Mouse (Mus musculus) olfactory bulb, adult 2 months (tissue): ENCODE results near the gene Tmem132b. TPM values are rescaled to one million over a fixed set of nuclear protein-coding genes. Genes with fewer than 3 reads are reported as not detected.

Experiments
- H3K27ac ChIP-seq: fragments of 200-500 bp; 2 replicates; pipeline ENCODE4 v1.5.1; 2012; ENCODE audit warnings: low read depth, low read length; ENCODE audit not compliant: insufficient read depth
- H3K4me1 ChIP-seq: fragments of 200-500 bp; 2 replicates; pipeline ENCODE4 v1.6.1; 2012; ENCODE audit warnings: low read length; ENCODE audit not compliant: control insufficient read depth, insufficient read depth
- H3K4me3 ChIP-seq: fragments of 200-500 bp; 2 replicates; pipeline ENCODE4 v1.5.1; 2012; ENCODE audit warnings: mild to moderate bottlenecking, low read depth, low read length, moderate library complexity; ENCODE audit not compliant: insufficient read depth
- CTCF ChIP-seq: fragments of 200-500 bp; IDR thresholded peaks from 2 replicates; pipeline ENCODE4 v1.5.1; 2012; ENCODE audit warnings: low read depth, mild to moderate bottlenecking, low read length, moderate library complexity; ENCODE audit not compliant: insufficient read depth
- POLR2A ChIP-seq: fragments of 200-500 bp; IDR thresholded peaks from 2 replicates; pipeline ENCODE4 v1.6.1; 2012; ENCODE audit warnings: mild to moderate bottlenecking, low read depth, low read length, moderate library complexity; ENCODE audit not compliant: insufficient read depth
- WGBS: fragments of 180-500 bp; shearing (Covaris S2); methylation state at CpG from one replicate; pipeline ENCODE4 v1.1.7; 2018; 5-methylcytosine and 5-hydroxymethylcytosine counted together
- polyA plus RNA-seq: library from polyadenylated mRNA; stranded (reverse); fragments of >200 nt; gene quantifications from 2 replicates; pipeline ENCODE4 v1.2.4, GENCODE M21; 2012; ENCODE audit warnings: low replicate concordance; ENCODE audit not compliant: missing spikeins, insufficient read depth, insufficient read length

Tmem132b gene
- polyA plus RNA-seq, 1 experiment, result not detected

DNA sequence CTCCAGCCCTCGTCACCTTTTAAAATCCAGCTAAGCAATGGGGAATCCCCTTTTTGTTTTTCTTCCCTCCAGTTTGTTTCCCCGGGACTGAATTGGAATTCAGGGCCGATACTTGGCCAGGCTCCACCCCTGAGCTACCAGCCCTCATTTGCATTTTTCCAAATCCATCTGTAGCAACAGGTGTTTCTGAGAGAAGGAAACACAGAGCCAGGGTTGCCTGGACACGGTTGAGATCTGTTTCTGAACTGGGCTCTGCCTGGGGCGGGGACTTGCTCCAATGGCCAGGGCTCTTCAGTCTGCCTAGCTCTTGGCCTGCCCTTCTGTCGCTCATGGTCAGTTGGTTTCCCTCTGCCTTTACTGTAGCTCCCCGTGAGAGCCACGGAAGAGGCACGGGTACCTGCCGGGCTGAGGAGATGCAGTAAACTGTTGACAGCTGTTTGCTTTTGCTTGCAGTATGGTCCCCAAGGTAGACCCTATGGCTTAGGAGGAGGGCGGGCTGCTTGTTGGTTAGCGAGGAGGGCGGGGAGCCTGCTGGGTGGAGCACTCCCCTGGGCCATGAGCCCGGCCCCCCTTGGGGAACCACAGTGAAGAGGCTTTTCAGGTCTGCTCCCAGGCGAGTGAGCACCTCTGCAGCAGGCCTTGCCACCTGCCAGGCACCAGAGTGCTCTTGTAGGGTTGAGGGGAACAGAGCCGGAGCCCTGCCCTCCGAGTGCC lies 39.0 kb upstream of the Tmem132b start:
- no peak overlapping the region for H3K27ac ChIP-seq
- 80% methylated on average over 17 of the region's 17 CpGs for WGBS
- no peak overlapping the region for H3K4me3 ChIP-seq
- 0 out of 2 replicates have a peak, but pooled peaks cover 3% of the 10 kb centered on the region for H3K4me1 ChIP-seq
- TF ChIP-seq POLR2A (no peak), CTCF (no peak)

DNA sequence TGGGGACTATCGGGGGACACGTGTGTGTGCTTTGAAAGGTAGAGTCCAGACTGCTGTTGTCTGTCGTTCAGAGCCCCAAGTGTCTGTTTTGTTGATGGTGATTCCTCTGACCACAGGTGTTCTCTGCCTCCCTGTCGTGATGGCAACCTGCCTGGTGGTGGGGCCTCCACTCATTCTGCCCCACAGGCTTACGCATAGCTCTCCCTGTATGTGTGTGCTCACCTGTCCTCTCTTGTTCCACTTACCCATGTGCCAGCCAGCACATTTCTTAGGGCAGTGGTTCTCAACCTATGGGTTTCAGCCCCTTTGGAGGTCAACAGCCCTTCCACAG lies 38.5 kb upstream of the Tmem132b start:
- TF ChIP-seq CTCF (no peak), POLR2A (no peak)
- no peak overlapping the region for H3K4me3 ChIP-seq
- WGBS, result 76% methylated on average over 5 of the region's 5 CpGs
- no peak overlapping the region for H3K27ac ChIP-seq
- H3K4me1 ChIP-seq, result 0 out of 2 replicates have a peak, but pooled peaks cover 3% of the 10 kb centered on the region

DNA sequence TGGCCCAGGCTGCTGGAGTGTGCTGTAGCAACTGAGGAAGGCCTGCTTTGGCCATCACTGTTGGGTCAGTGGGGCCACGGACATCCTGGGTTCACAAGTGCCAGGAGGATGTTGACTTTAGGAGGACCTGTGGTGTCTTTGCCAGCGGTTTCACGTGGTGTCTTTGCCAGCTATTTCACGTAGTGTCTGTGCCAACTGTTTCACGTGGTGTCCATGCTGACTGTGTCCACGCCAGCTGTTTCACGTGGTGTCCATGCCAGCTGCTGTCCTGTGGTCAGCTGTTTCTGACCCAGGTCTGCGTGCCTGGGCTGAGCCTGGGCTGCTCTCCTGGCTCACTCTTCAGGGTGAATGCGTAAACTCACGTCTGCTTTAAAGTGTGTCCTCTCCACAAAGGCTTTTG lies 35.9 kb upstream of the Tmem132b start:
- 87% methylated on average over 10 of the region's 10 CpGs for WGBS
- TF ChIP-seq CTCF, result no peak
- no peak for TF ChIP-seq POLR2A
- Histone ChIP-seq H3K4me1 (0 out of 2 replicates have a peak, but pooled peaks cover 3% of the 10 kb centered on the region), H3K4me3 (no peak overlapping the region), H3K27ac (no peak overlapping the region)

DNA sequence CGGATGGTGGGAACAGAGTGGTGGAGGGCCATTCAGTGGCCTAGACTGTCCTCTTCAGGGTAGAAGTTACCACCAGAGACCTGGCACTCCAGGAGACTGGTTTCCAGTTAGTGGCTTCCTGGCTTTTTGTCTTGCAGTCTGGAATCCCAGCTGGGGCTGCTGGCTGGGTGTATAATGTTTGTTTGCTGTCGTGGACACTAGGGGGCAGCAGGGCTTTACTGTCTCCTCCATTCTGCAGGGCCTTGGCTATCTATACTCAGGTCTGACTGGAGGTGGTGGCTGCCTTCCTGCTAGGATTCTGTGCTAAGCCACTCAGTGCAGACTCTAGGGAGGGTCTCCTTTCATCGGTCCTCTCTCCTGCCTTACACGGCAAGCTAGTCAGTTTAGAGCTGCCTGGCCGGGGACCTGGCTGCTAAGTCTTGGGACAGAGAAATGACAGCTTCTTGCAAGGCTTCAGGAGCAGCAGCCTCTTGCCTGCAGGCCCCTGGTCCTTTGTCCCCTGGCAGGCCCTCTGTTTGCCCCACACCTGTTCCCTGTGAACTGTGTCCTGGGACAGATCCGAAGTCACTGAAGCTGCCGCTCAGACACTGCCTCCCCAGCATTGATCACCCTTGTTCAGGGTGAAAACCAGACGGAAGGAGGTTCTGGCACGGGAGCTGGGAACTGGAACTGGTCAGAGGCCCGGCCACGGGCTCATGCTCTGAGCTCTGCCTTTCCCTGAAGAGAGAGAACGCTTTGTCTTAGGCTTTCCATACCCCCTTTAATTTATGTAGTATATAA lies 33.6 kb upstream of the Tmem132b start:
- H3K4me1 ChIP-seq, result peaks cover 2% of the 10 kb centered on the region; the same call in 1 of the 2 replicates
- H3K27ac ChIP-seq, result no peak overlapping the region
- WGBS, result 72% methylated on average over 12 of the region's 12 CpGs
- TF ChIP-seq POLR2A, result no peak
- peak; percentile 24; the same call in 1 of the 2 replicates for TF ChIP-seq CTCF
- H3K4me3 ChIP-seq, result no peak overlapping the region

DNA sequence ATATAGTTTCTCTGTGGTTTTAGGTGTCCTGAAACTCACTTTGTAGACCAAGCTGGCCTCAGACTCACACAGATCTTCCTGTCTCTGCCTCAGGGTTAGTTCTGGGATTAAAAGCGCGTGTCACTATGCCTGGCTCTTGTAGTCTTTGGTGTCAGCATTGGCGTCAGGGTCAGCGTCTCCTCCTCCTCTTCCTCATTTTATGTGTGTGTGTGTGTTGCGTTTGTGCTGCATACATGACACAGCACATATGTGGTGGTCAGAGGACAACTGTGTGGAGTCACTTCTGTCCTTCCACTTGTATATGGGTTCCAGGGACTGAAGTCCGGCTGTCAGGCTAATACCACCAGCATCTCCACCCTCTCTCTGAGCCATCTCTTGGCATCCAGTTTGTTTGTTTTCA lies 30.1 kb upstream of the Tmem132b start:
- 97% methylated on average over 6 of the region's 6 CpGs for WGBS
- H3K27ac ChIP-seq, result no peak overlapping the region
- peaks cover 2% of the 10 kb centered on the region; the same call in 1 of the 2 replicates for H3K4me1 ChIP-seq
- TF ChIP-seq CTCF (no peak), POLR2A (no peak)
- no peak overlapping the region for H3K4me3 ChIP-seq

DNA sequence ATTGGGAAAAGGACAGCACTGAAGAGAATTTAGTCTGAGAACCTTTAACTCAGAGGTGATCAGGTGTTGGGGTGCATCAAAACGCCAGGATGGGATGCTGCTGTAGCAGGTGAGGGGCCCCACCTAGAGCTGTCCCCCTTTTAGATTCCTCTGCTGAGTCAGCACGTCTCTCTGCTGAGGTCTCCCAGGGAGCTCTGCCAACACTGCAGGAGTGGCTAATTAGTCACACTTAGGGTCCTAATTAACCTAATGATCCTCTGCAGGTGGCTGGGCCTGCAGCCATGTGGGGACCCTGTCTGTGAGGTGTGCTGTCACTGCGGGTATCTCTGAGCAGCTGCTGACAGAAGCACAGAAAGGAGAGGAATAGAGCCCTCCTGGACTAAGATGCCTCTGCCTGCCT lies 29.4 kb upstream of the Tmem132b start:
- no peak overlapping the region for H3K27ac ChIP-seq
- TF ChIP-seq POLR2A, result no peak
- no peak for TF ChIP-seq CTCF
- WGBS, result 36% methylated on average over 3 of the region's 3 CpGs
- H3K4me1 ChIP-seq, result peaks cover 2% of the 10 kb centered on the region; the same call in 1 of the 2 replicates
- no peak overlapping the region for H3K4me3 ChIP-seq

DNA sequence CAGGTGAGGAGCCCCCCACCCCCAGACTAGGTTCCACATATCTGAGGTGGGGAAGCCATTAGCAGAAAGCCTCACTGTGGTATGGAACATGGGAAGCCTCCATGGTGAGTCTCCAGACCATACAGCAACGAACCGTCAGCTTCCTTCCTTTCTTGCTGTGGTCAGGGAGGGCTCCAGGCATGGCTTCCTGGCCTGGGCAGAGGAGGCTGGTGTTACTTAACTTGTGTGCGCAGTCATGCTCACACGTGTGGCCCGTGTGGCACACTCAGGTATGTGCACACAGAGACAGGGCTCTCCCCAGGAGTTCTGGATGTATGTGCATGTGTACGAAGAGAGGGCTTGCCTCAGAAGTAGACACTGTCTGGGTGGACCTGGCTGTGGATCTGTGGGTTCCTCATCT lies 27.9 kb upstream of the Tmem132b start:
- no peak for TF ChIP-seq POLR2A
- TF ChIP-seq CTCF, result no peak
- H3K4me1 ChIP-seq, result peaks cover 2% of the 10 kb centered on the region; the same call in 1 of the 2 replicates
- no peak overlapping the region for H3K4me3 ChIP-seq
- H3K27ac ChIP-seq, result no peak overlapping the region
- WGBS, result 92% methylated on average over 6 of the region's 6 CpGs

DNA sequence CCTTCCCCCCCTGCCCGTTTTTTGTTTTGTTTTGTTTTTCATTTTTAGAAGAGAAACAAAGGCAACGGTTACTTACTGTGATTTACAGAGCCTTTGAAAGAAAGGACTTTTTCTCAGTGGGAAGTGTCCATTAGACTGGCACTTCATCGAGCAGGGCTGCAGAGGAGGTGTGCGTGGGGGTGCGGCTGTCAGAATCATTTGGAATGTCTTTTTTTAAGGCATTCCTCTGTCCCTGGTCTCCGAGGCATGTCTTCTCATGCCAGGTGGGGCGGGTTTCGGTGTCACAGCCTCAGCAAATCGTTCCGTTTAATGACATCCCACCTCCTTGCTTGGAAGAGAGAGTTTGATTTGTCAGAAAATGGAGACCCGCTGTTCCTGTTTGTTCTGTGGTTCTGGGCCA lies 26.9 kb upstream of the Tmem132b start:
- WGBS, result 66% methylated on average over 11 of the region's 11 CpGs

DNA sequence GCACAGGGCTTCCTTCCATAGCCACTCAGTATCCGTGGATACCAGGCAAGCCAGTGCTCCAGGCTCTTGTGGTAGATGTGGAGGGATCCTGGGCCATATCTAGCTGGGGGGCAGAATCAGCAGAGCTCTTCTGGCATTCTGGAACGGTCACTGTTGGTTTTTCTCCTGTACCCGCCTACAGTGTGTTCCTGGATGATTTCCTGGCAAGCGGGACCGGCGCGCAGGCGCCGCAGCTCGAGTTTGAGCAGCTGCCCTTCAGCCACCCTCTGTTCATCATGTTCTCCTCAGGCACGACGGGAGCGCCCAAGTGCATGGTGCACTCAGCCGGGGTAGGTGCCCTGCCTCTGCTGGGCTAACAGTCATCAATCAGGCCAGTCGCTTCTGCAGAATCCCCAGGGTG lies 25.6 kb upstream of the Tmem132b start:
- Histone ChIP-seq H3K27ac (no peak overlapping the region), H3K4me3 (no peak overlapping the region), H3K4me1 (peaks cover 2% of the 10 kb centered on the region; the same call in 1 of the 2 replicates)
- WGBS, result 89% methylated on average over 15 of the region's 15 CpGs
- TF ChIP-seq POLR2A (no peak), CTCF (no peak)

More for the DNA sequence above, 26.9 kb upstream of the Tmem132b start:
- TF ChIP-seq CTCF (no peak), POLR2A (no peak)
- H3K27ac ChIP-seq, result no peak overlapping the region
- H3K4me1 ChIP-seq, result peaks cover 2% of the 10 kb centered on the region; the same call in 1 of the 2 replicates
- no peak overlapping the region for H3K4me3 ChIP-seq
